Mouse (Mus musculus) spleen, adult 2 months (tissue): Measurements from ENCODE around the gene 1700019N19Rik.

ENCODE experiments used
- CTCF ChIP-seq: fragments of 200-500 bp; IDR thresholded peaks from 2 replicates; pipeline ENCODE4 v1.5.1; 2011; ENCODE audit warnings: mild to moderate bottlenecking, inconsistent platforms; ENCODE audit not compliant: insufficient read depth, insufficient read length, insufficient replicate concordance; ENCODE audit errors: extremely low read depth
- POLR2A ChIP-seq: fragments of 200-500 bp; IDR thresholded peaks from 2 replicates; pipeline ENCODE4 v1.6.1; 2011; ENCODE audit warnings: low read depth, low read length, inconsistent platforms

- TF ChIP-seq POLR2A (no peak), CTCF (no peak)
Observed at GRCm38 (mm10) chr19:58822454-58823200, 28.4 kb upstream of the 1700019N19Rik start.
